Mouse (Mus musculus): ENCODE results near the gene Tesk1.

- no peak for TF ChIP-seq POLR2A (IDR thresholded peaks at IDR 0.05; ENCODE audit: control insufficient read depth, low read depth, low read length)
- no peak for TF ChIP-seq CTCF (IDR thresholded peaks at IDR 0.05; ENCODE audit: control insufficient read depth, insufficient read depth, insufficient replicate concordance, low read depth, low read length)
Observed at GRCm38 (mm10) chr4:43453413-43453812, 11.7 kb downstream of the Tesk1 start.

Measured in testis, adult 2 months (tissue).